Mouse (Mus musculus): ENCODE data around the gene Cd164l2.

- TF ChIP-seq POLR2A (IDR thresholded peaks at IDR 0.05; ENCODE audit: insufficient read depth, low read depth, low read length) = no peak
- TF ChIP-seq CTCF (IDR thresholded peaks at IDR 0.05; ENCODE audit: insufficient read depth, low read depth, low read length) = no peak
These were observed 9.7 kb upstream of the Cd164l2 start for GRCm38 (mm10) chr4:133202254-133202653.
